Mouse (Mus musculus) CD4-positive, CD25-positive, alpha-beta regulatory T cell, adult 4 months (primary cell): ENCODE results near the gene Ciao2a. TPM values are rescaled to one million over a fixed set of nuclear protein-coding genes. Genes with fewer than 3 reads are reported as not detected.

ENCODE experiments used
- ATAC-seq: one replicate; pipeline ENCODE4 v1.8.0; 2017
- polyA plus RNA-seq, 2 experiments: library from polyadenylated mRNA; unstranded; fragments of 100-300 nt; shearing (Covaris generic); gene quantifications; one replicate each; pipeline ENCODE4 v1.2.1; 2017

The Ciao2a gene
- polyA plus RNA-seq, 2 experiments from 2014 or later = 142 to 150 TPM

DNA sequence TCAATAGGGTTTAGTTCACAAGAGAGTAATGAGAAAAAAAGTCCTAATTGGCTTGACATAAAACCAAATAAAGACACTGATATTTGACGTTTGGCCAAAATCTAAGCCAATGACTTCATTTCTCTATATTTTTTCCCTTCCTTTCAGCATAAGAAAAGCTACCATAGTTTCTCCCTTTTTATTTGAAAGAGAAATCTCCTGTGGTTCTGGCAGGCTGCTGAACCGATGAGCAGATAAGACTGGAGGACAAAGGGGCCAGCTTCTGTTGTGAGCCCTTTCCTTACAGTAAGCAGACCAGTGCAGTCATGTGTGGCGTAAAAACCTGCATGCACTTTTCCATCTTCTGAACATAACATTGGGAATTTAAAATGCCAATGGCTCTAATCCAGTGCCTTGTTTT, 5.5 kb upstream of the Ciao2a start:
- ATAC-seq = no peak

DNA sequence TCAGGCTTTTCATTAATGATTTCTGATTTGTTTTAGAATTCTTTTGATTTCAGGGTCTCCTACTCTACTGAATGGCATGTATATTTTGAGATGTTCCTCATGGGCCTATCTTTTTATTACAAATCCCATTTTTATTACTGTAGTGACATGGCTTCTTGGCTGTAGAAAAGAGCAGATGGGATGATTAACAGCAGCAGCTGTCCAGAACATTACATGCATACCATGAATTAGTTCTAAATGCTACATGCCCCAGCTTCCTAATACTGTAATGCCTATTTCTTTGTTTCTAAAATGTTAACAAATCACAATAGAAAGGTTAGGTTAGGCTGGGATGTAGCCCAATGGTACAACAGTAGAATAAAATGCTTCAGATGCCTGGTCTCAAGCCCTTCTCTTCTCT, 5.0 kb upstream of the Ciao2a start:
- no peak for ATAC-seq

DNA sequence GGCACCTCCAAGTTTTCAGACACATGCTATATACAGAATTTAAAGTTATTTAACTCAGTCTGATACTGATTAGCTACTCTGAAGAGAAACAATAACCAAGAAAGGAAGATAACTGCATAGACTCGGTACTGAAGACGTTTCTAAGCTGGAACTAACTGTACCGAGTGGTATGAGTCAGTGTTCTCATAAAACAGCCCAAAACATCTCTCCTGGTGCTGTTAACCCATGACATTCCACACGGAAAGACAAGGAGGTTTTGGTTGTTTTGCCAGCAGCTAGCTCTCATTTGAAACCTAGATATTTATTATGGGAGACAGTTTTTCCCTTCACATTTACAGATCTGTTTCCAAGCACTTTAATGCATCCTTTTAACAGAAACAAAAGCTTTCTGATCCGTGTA, 2.8 kb upstream of the Ciao2a start:
- no peak for ATAC-seq

DNA sequence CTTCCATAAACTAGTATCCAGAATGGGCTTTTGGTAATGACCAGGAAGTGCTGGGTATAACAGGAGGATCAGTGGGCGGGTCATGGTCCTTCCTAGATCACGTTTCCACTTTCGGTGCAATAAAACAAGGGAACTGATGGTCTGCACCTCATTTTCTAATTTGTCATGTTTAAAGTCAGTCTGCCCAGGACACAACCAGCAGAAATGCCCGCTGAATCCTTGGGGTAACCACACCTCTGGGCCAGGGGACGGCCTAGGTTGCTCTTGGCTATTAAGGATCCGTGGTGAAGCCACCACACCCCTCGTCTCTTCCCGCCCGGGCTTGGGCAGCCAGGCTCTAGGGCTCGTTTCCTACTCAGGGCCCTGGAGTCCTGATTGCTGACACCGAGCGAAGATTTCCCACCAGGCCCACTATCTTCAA, 2.3 kb upstream of the Ciao2a start:
- no peak for ATAC-seq

DNA sequence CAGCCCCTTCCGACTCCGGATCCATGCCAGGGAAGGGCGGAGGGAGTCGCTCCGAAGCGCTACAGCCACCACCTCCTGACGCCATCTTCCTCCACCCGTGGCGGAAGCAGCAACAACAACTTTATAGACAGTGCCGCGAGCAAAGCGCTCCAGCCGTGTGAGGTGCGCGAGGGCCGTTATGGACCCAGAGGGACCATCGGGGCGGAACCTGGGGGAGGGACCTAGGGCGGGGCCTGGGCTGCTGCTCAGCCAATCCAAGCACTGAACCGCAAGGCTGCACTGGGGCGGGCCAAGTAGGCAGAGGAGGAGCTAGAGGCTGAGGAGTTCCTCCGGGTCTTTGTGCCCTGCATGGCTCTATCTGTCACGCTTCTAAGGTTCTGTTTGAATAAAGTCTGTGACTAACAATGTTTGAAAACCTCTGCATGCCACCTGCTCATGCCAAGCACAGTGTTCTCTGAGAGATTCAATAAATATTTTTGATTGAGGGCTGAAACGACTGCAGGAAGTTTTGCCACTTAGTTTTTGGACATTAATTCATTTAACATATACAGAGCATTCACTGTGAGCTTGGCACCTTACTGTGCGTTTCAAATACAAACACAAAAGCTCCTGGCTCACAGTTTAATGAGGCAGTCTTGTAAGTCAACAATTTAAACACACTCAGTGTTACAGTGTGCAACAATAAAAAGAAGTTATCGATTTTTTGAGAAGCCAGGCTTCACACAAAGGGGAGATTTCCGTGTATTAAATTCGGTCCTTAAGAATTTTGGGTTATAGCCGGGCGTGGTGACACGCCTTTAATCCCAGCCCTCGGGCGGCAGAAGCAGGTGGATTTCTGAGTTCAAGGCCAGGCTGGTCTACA, 1.5 kb upstream of the Ciao2a start:
- ATAC-seq = peak; percentile 82

DNA sequence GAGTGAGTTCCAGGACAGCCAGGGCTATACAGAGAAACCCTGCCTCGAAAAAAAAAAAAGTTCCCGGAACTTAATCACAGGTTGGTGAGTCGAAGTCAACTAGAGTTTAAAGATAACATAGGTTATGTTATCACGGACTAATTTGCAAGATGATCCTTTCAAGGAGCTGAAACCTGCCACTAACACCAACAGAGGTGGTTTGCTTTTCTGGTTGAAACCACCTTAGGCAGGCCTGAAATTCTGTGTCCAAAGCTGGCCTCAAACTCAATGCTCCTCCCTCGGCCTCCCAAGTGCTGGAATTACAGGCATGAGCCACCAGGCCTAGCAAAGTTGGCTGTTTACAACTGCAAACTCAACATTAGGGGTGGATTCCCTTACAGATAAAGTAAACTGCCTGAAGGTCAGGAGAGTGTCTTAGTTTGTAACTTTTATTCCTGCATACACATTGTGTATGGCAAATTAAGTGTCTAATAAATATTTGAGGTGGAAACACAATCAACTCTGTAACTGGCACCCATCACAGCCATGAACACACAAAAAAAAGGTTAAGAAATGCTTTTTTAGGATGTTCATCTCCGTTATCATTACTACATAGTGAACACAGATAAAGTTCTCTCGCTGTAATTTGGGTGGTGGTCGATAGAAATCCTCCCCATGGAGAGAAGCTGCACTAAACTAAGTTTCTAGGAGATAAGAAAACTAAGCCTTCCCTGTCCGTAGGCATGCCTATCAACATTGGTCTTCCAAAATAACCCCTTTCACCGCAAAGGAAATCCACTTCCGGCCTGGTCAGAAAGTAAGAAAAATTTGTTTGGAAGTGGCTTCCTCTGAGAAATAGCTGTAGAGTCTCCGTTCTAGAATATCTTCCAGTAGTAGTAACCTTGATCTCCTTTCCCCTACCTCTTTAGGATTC, 612 bp upstream of the Ciao2a start:
- peak; percentile 13 for ATAC-seq

DNA sequence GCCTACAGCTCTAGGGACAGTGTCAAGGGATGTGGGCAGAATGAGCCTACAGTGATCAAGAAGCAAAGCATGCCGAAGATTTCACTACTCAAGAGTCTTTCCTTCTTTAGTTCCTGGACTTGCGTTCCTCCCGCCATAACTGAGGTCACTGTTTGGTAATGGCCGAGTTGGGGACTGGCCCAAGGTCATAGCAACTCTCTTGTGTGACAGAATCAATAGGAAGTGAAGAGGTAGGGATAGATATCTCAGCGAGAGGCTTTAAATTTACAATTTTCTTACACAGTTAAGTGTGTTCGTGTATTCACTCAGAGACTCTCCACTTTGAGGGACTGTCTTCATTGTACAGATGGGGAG, 759 bp downstream of the Ciao2a start:
- ATAC-seq = no peak

DNA sequence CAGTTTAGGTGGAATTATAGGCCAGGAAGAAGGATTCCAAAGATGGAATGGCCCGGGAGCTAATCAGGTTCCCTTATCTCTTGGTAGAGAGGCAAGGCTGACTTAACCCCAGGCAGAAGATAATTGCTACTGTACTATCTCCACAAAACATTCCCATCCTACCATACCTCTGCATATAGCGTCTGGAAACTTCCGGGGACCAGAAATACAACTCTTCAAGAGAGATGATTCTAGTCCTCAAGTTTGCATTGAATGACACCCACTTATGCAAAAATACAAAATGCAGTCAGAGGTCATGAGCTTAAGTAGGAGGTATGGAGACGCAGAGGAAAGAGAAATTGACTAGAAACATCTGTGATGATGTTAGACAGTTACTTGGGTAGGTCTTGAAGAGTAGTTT, 1.5 kb downstream of the Ciao2a start:
- no peak for ATAC-seq

DNA sequence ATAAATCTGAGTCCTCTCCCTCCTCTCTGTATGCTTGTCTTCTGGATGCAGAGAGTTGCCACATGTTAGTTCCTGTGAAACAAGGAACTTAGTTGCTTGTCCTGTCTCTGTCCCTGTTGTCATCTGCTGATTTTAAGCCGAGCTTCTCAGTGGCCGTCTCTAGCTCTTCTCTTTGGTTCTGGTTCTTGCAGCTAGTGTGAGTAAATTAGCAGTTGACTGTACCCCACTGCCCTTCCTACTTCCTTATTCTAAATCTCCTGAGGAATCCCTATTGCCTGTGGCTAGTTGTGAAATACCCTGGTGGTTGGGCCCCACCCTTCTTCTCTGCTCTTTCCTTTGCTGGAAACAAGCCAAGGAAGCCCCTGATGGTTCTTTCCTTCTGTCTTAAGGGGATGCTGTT, 5.1 kb downstream of the Ciao2a start:
- no peak for ATAC-seq

DNA sequence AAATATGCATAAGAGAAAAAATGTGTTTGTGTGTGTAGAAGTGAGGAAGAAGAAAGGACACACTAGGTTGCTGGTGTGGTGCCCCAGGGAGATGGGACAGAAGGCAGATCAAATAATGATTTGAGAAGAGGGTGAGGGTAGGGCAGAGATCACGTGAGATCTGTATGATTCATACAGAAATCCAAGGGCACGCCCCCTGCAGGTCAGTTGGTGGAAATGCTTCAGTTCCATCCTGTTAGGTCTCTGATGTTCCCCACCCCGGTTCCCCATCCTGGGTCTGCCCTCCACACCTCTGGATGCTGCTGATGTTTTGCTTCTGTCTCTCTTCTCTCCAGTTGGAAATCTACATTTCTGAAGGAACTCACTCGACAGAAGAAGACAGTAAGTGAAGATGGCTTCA, 9.6 kb downstream of the Ciao2a start:
- ATAC-seq = peak; percentile 56

DNA sequence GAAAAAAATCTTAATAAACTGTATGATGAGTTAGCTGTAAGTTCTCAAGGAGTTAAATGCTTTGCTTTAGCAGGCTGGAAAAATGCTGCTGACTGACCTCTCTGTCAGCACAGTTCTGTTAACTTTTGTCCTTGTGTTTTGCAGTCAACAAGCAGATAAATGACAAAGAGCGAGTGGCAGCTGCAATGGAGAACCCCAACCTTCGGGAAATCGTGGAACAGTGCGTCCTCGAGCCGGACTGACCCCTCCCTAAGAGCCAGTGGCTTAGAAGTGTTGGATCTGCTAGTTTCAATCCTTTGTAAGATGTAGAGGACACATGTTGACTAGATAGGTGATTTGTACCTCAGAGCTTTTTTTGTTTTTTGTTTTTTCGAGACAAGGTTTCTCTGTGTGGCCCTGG, 11.8 kb downstream of the Ciao2a start:
- ATAC-seq = no peak

DNA sequence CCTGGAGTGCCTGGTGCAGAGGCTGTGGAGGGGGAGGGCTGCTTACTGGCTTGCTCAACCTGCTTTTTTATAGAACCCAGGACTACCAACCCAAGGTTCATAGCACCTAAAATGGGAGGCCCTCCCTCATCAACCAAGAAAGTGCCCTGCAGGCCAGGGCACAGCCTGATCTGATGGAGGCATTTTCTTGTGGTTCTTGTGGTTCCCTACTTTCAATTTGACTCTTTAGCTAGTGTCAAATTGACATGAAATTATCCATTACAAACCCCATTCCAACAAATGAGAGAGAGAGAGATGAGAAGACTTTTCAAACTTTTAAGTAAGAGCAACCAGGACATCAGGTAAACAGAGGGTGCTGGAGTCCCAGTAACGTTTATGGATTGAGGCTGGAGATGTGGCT, 15.9 kb downstream of the Ciao2a start:
- no peak for ATAC-seq

DNA sequence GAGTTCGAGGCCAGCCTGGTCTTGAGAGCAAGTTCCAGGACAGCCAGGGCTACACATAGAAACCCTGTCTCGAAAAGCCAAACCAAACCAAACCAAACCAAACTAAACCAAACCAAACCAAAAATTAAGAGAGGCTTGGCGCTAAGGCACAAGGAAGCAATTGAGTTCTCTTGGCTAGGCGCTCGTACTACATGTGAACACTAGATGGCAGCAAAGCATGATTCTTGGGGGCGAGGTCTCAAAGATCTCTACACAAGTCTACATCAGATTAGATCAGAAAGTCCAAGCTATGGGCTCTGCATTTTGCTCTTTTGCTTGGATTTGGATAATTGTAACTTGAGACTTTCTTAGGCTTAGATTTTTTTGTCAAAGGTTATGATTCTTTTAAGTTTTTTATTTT, 17.8 kb downstream of the Ciao2a start:
- ATAC-seq = peak; percentile 65

DNA sequence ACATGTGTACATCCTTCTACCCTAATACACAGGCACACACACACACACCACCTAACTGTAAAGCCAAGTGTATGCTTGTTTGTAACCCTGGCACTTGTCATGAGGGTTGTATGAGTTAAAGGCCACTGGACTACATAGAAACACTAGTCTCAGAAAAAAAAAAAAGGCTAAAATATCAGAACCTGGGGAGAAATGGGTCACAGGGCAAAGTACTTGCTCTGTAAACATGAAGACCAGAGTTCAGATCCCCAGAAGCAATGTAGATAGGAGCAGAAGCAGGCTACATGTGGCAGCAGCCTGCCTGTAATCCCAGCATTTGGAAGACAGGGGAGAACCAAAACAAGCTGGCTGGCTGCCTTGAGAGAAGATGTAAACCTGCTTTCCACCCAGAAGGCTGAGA, 19.7 kb downstream of the Ciao2a start:
- ATAC-seq = no peak

DNA sequence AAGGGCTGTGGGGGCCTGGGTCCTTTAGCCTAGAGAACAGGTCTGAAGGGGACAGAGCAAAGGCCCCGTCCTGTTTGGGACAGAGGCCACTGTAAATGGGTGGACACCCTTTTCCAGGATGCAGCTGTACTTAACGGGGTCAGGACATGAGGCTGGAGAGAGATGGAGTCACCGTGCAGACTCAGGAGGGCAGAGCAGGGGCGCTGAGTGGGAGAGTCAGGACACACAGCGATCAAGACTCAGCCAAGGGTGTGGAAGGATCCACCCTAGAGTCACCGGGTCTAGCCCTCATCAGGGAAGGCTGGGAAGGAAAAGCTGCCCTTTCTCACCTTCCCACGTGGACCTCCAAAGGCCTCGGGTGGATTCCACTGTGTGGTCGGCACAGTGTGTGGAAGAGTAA, 25.6 kb downstream of the Ciao2a start:
- ATAC-seq = no peak

DNA sequence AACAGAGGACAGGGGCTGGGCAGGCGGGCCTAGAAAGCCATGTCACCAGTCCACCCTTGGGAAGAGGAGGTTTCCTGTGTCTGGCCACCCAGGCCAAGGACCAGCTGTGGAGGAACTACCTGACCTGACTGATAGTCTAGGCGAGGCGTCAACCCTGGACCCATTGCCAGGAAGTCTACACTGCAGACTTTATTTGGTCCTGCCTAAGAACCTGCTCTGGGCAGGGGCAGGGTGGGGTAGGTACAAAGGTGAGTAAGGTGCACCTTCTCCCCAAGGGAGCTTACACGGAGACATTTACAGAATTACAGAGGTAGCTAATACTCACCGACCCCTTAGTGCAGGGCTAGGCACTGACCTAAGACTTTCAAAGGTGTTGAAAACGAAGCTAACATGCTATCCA, 27.2 kb downstream of the Ciao2a start:
- ATAC-seq = no peak

DNA sequence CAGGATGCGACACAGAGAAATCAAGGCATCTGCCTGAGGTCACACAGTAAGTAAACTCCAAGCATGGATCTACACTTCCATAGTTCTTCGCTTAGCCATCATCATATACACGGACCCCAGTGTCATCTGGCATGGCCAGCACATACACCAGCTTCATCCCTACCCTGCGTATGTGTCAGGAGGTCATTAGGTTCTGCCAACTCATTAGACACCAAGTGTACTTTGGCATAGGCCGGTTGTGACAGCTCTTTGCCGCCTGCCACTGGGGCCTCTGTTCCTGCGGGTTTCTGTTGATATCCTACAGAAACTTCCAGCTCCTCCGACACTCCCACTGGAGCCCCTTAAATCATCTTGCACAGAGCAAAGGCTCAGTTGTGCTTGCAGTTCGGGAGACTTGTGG, 27.6 kb downstream of the Ciao2a start:
- no peak for ATAC-seq

DNA sequence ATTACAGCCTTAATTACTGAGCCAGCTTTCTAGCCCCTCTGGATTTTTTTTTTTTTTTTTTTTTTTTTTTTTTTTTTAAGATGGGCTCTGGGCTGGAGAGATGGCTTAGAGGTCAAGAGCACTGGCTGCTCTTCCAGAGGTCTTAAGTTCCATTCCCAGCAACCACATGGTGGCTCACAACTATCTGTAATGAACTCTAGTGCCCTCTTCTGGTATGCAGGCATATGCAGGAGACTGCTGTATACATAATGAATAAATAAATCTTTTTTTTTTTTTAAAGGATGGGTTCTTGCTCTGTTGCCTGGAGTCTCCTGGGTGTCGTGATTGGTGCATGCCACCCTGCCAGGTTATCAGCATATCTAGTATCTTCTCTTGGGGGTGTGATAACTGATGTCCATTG, 29.1 kb downstream of the Ciao2a start:
- no peak for ATAC-seq

DNA sequence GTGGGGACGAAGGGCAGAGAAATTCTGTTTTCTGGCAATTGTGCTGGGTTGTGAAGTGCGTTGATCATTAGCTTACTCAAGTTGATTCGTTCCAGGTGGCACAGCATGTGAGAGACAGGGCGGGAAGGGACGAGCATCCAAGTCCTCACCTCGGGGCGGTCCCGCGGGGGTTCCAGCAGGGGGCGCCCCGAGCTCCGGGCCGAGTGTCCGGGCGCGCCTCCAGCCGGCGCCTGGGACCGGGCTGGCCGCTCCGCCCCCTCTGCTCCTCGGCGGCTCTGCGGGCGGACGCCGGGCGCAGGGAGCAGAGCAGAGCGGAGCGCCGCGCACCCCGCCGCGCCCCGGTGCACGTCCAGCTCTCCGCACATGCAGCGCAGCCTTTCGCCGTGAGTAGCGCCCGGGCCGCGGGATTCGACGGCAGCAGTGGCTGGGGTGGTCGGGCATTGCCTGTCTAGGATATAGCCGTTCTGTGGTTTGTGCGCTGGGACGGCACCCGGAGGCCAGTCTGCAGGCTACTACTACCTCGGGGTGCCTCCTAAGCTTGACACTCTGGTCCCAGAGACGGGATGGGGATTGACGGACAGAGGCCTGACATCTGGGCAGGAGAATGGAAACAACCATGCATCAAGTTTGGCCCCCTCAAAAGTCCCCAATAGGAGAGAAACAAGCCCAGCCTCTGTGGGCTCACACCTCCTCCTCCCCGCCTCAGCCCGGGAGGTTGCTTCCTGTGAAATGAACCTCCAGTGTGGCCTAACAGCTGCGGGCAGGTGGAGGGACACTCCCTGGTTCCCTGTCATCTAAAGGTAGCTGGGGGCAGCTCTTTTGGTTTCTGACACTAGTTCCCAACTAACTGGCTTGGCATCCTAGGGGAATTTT, 31.8 kb downstream of the Ciao2a start, which contains the start of gene Dapk2:
Dapk2 (plus strand) TSS at position 266 of the 873 bp plus-strand sequence.
- peak; percentile 45 for ATAC-seq

DNA sequence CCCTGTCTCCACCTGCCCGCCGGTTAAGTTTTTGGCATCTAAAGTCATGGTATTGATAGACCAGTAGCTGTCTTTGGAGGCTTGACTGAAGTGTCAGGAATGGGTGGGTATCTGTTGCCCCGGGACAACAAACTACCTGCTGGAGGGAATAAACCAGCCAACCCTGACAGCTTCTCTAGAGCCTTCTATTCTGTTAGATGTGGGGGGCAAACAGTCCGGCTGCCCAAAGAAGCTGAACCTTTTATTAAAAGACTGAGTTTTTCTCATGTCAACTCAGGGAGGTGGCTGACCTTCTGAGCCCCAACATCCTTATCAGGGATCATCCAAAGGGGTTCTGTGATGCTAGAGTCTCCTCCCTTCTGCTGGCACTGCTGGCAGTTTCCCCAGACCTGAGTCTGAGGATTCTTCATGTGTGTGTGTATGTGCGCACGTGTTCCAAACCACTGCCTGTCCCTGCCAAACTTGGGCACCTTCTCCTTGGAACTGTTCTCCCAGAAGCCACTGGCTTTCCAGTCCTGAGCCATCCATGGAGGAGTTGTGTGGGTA, 32.5 kb downstream of the Ciao2a start:
- no peak for ATAC-seq

DNA sequence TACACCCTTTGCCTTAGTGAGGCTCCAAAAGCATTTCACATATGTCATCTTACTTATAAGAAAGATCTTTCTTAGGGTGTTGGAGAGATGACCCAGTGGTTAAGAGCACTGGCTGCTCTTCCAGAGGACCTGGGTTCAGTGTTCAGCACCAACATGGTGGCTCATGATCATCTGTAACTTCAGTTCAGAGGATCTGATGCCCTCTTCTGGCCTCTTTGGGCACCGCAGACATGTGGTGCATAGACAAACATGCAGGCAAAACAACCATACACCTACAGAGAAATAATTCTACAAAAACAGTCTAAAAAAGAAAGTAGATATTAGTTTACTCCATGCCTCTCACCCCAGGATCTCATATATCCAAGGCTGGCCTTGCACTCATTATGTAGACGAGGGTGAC, 33.7 kb downstream of the Ciao2a start:
- ATAC-seq = no peak

DNA sequence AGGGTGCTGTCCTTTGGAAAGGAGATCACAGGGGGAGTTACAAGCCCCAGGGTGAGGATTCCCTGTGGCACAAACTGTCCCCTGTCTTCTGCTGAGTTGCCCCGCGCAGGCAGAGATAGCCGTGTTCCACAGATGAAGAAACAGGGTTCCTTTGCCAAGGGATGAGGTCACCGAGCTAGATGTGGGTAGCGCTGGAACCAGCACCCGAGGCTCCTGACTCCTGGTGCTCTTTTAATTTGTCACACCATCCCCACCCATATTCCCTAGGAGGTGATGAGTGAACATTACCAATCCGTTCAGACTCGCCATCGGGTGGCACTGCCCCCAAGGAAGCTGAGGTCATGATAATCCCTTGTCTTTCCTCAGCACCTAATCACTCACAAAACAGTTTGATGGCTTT, 36.6 kb downstream of the Ciao2a start:
- ATAC-seq = no peak

DNA sequence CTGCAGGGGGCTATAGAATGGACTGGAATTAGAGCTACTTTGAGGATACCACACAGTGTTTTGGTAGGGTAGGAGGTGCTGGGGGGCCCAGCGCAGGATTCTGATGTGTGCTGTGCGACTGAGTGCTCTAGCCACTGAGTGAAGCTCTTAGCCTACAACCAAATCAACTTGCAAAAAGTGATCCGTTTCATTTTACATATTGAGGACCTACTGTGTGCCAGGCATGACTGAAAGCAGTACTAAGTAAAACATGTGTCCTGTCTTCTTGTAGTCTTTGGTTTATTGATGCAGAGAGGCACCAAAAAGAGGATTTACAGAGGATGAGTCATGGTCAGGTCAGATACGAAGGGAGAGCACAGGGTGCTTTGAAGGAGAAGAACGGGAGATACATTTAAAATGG, 40.8 kb downstream of the Ciao2a start:
- ATAC-seq = no peak
